Mouse (Mus musculus) megakaryocyte, embryonic 14.5 days (primary cell): ENCODE results near the gene Hnrnpul1.

Experiments used
- FLI1 ChIP-seq: IDR thresholded peaks from 2 replicates; pipeline ENCODE4 v1.6.1; 2012; ENCODE audit warnings: low read length, inconsistent platforms, mixed read lengths
- GATA1 ChIP-seq: IDR thresholded peaks from 3 replicates; pipeline ENCODE4 v1.6.1; 2012; ENCODE audit warnings: mixed read lengths, low read length, inconsistent platforms, borderline replicate concordance

- TF ChIP-seq GATA1 (no peak), FLI1 (no peak)
Measured at GRCm38 (mm10) chr7:25787456-25788219, 33.1 kb upstream of the Hnrnpul1 start.
